Mouse (Mus musculus) kidney, embryonic 16.5 days (tissue): ENCODE data around the gene Dnajc10. TPM values are rescaled to one million over a fixed set of nuclear protein-coding genes. Genes with fewer than 3 reads are reported as not detected.
A peak's percentile ranks its signal among the peaks of the same experiment; 100 is the strongest.

Source experiments
- ATAC-seq: fragments of 200-750 bp; cut with Nextera tagmentation; 2 replicates; pipeline ENCODE4 v1.8.0; 2017; ENCODE audit warnings: moderate TSS enrichment; ENCODE audit not compliant: low FRiP score, low TSS enrichment
- H3K27ac ChIP-seq: fragments of 300-500 bp; sonication (generic); 2 replicates; pipeline ENCODE4 v1.5.1; 2014; ENCODE audit warnings: low read length
- H3K27me3 ChIP-seq: fragments of 300-500 bp; sonication (generic); 2 replicates; pipeline ENCODE4 v1.6.1; 2014; ENCODE audit warnings: low read length, control low read depth, mixed read lengths; ENCODE audit not compliant: insufficient read depth
- H3K36me3 ChIP-seq: fragments of 300-500 bp; sonication (generic); 2 replicates; pipeline ENCODE4 v1.6.1; 2014; ENCODE audit warnings: low read length, control low read depth, mixed read lengths; ENCODE audit not compliant: insufficient read depth
- H3K4me1 ChIP-seq: fragments of 300-500 bp; sonication (generic); 2 replicates; pipeline ENCODE4 v1.6.1; 2014; ENCODE audit warnings: low read length, control low read depth, mixed read lengths; ENCODE audit not compliant: insufficient read depth
- H3K4me2 ChIP-seq: fragments of 300-500 bp; sonication (generic); replicated peaks from 2 replicates; pipeline ENCODE4 v1.6.1; 2014; ENCODE audit warnings: low read depth, low read length
- H3K4me3 ChIP-seq: fragments of 300-500 bp; sonication (generic); 2 replicates; pipeline ENCODE4 v1.5.1; 2014; ENCODE audit warnings: mild to moderate bottlenecking, low read length
- H3K9ac ChIP-seq: fragments of 300-500 bp; sonication (generic); replicated peaks from 2 replicates; pipeline ENCODE4 v1.6.1; 2014; ENCODE audit warnings: low read length
- H3K9me3 ChIP-seq: fragments of 300-500 bp; sonication (generic); 2 replicates; pipeline ENCODE4 v1.6.1; 2016; ENCODE audit warnings: low read length, control low read depth
- WGBS: fragments of 180-500 bp; shearing (Covaris S2); extraction: QIAGEN DNeasy Blood & Tissue Kit; methylation state at CpG from one replicate; pipeline ENCODE4 v1.1.7; 2014; 5-methylcytosine and 5-hydroxymethylcytosine counted together
- polyA plus RNA-seq: library from polyadenylated mRNA; unstranded; fragments of >200 nt; fragmentation: Nextera tagmentation; extraction: Ambion mirVana; gene quantifications from 2 replicates; pipeline ENCODE4 v1.2.1, GENCODE M21; 2015

The Dnajc10 gene
- polyA plus RNA-seq, 1 experiment from 2014 or later = 92.3 TPM

DNA sequence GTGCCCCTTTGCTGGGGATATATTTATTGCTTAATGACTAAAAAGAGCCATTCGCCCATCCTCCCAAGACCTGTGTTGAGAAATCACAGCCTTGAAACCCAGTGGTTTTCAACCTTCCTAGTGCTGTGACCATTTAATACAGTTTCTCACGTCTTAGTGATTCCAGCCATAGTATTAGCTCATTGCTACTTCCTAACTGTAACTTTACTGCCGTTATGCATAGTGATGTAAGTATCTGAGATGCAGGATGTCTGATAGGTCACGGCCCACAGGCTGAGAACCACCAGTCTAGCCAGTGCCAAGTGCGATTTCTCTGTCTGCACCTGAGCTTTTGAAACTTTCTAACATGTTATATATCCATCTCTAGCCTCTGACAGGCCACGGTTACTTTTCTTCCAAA lies 12.0 kb downstream of the Dnajc10 start:
- Histone ChIP-seq H3K4me2 (no peak overlapping the region), H3K9ac (no peak overlapping the region), H3K27ac (no peak overlapping the region), H3K4me3 (no peak overlapping the region), H3K27me3 (no peaks in the 10 kb centered on the region), H3K9me3 (no peaks in the 10 kb centered on the region), H3K4me1 (no peaks in the 10 kb centered on the region), H3K36me3 (peaks cover 39% of the 10 kb centered on the region)
- 90% methylated on average over 6 of the region's 6 CpGs for WGBS
- ATAC-seq = no peak

DNA sequence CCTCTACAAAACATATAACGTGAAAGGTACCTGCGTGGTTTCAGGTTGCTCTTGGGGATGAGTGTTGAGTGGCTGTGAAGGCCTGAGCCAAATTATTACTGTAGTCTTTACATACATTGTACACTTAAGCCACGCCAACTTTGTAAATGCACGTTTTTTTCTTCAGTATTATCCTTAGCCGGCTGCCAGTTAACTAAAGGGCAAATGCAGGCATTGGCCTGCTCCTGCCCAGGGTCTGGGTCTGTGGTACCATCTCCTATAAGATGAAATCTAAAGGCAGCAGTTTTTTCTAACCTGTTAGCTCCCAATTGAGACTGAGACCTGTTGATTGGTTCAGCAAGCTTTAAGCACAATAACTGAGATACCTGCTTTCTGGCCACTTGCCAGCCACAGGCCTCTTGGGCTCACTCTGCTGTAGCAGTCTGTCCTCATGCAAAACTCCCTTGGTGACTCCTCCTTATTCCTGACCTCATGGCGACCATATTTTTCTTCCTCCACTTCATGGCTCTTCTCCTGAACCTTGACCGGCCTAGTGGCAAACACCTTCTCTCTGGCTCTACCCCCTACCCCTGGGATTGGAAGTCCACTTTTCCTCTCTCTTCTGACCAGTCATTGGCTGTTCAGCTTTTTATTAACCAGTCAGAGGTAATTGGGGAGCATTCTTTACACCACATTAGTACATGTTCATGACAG lies 13.8 kb downstream of the Dnajc10 start:
- no peaks in the 10 kb centered on the region for H3K4me1 ChIP-seq
- no peak overlapping the region for H3K27ac ChIP-seq
- WGBS = 92% methylated on average over 7 of the region's 7 CpGs
- no peak overlapping the region for H3K4me2 ChIP-seq
- peaks cover 33% of the 10 kb centered on the region for H3K36me3 ChIP-seq
- no peak overlapping the region for H3K9ac ChIP-seq
- no peak for ATAC-seq
- H3K4me3 ChIP-seq = no peak overlapping the region
- H3K27me3 ChIP-seq = no peaks in the 10 kb centered on the region
- no peaks in the 10 kb centered on the region for H3K9me3 ChIP-seq

DNA sequence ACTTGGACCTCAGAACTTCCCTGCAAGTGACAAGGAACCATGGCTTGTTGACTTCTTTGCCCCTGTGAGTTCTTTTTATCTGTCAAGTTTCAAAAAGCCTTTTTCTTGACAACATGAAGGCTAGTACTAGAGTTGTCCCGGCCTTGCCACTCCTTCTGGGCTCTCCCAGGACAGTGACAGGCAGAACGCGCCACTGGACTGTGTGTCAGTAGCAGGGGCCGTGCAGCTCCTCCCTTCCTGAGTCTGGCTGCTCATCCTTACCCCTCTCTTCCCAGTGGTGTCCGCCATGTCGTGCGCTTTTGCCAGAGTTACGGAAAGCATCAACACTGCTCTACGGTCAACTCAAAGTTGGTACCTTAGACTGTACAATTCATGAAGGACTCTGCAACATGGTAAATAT lies 25.3 kb downstream of the Dnajc10 start:
- H3K9me3 ChIP-seq = no peaks in the 10 kb centered on the region
- H3K9ac ChIP-seq = no peak overlapping the region
- no peaks in the 10 kb centered on the region for H3K4me1 ChIP-seq
- WGBS = 98% methylated on average over 9 of the region's 9 CpGs
- no peak for ATAC-seq
- H3K27ac ChIP-seq = no peak overlapping the region
- H3K27me3 ChIP-seq = no peaks in the 10 kb centered on the region
- H3K4me2 ChIP-seq = no peak overlapping the region
- no peak overlapping the region for H3K4me3 ChIP-seq
- H3K36me3 ChIP-seq = peaks cover 62% of the 10 kb centered on the region

DNA sequence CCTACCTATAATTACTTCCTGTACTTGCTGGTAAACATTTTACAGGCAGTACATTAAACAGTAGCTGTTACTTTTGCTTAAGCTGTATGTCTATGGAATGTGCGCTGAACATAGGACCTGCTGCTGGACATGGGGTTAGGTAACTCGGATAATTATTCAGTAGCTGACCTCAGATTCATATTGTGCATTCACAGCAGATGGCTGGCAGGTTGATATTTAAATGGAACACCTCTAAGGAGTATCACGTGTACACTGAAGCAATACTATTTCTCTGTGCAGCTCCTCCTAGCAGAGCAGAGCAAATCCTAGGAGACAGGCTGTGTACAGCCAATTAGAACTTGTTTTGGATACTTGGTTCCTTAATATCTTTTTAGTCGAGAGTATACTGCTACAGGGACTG lies 39.3 kb downstream of the Dnajc10 start:
- Histone ChIP-seq H3K4me2 (no peak overlapping the region), H3K9ac (no peak overlapping the region), H3K4me1 (no peaks in the 10 kb centered on the region), H3K36me3 (peaks cover 32% of the 10 kb centered on the region), H3K9me3 (no peaks in the 10 kb centered on the region), H3K27me3 (no peaks in the 10 kb centered on the region), H3K27ac (no peak overlapping the region), H3K4me3 (no peak overlapping the region)
- 88% methylated on average over 4 of the region's 4 CpGs for WGBS
- ATAC-seq = peak; percentile 31; the same call in 1 of the 2 replicates

DNA sequence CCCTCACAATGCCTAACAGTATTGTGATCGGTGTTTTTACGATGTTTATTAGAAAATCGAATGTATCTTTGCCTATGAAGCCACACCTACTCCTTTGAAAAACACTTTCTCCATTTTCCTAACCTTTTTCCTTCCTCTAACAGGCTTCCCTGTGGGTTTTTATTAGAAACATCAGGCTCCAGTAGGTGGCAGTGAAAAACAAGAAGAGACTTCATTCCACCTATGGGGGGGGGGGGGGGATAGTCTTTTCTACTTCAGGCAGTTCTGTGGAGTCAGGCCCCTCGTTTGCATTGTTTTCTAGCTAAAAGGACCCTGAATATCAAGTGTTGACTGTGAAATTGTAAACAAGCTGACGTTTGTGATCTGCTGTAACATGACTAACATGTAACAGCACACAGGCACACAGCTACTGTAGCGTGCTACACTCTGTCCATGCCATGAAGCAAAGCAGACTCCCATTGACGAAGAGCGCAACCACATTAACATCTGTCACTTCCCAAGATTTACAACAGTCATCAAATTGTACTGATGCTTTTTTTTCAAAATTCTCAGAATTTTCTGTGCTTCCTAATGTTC lies 41.5 kb downstream of the Dnajc10 start:
- H3K4me2 ChIP-seq = no peak overlapping the region
- H3K27ac ChIP-seq = no peak overlapping the region
- H3K9me3 ChIP-seq = no peaks in the 10 kb centered on the region
- no peak overlapping the region for H3K4me3 ChIP-seq
- no peak overlapping the region for H3K9ac ChIP-seq
- no peak for ATAC-seq
- H3K27me3 ChIP-seq = no peaks in the 10 kb centered on the region
- WGBS = 44% methylated on average over 8 of the region's 8 CpGs
- no peaks in the 10 kb centered on the region for H3K4me1 ChIP-seq
- peaks cover 20% of the 10 kb centered on the region for H3K36me3 ChIP-seq

DNA sequence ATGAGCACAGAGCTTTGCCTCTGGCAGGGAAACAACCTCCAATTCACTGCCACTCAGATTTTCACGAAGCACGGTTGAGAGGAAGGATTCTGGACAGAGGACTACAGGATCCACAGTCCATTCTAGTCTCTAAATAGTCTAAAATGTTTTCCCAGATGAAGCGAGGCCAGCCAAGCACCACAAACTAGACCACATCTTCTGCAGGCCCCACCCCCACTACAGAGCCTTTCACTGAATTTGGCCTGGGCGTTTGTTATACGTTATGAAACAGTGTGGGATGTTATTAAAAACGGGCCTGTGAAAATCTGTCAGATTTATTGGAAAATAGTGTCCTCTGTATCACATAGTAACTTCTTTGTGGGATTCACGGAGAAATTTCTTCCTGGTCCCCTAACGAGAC lies 56.2 kb downstream of the Dnajc10 start:
- Histone ChIP-seq H3K36me3 (no peaks in the 10 kb centered on the region), H3K4me1 (no peaks in the 10 kb centered on the region), H3K9me3 (no peaks in the 10 kb centered on the region), H3K27me3 (no peaks in the 10 kb centered on the region), H3K9ac (no peak overlapping the region), H3K4me3 (no peak overlapping the region), H3K27ac (no peak overlapping the region), H3K4me2 (no peak overlapping the region)
- ATAC-seq = no peak
- WGBS = 76% methylated on average over 8 of the region's 8 CpGs

DNA sequence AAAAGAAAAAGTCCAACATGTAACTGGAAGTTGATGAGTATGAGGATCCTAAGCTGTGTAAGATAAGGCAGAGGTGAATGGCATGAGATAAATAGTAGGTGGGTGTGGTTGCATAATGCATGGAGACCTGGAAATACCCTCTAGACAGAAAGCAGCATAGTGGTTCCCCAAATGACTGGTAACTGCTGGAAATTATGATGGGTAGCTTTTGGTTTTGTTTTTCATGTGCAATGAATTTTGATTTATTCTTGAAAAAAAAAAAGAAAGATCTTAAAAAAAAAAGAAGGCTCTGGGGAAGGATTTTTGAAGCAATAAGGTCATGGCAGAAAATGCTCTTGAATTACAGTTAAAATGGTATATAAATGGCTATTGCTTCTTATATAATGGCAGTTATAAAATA lies 59.6 kb downstream of the Dnajc10 start:
- Histone ChIP-seq H3K27me3 (no peaks in the 10 kb centered on the region), H3K36me3 (no peaks in the 10 kb centered on the region), H3K4me2 (no peak overlapping the region), H3K4me1 (no peaks in the 10 kb centered on the region), H3K4me3 (no peak overlapping the region), H3K27ac (no peak overlapping the region), H3K9ac (no peak overlapping the region), H3K9me3 (peaks cover 2% of the 10 kb centered on the region; the same call in 1 of the 2 replicates)
- ATAC-seq = no peak

DNA sequence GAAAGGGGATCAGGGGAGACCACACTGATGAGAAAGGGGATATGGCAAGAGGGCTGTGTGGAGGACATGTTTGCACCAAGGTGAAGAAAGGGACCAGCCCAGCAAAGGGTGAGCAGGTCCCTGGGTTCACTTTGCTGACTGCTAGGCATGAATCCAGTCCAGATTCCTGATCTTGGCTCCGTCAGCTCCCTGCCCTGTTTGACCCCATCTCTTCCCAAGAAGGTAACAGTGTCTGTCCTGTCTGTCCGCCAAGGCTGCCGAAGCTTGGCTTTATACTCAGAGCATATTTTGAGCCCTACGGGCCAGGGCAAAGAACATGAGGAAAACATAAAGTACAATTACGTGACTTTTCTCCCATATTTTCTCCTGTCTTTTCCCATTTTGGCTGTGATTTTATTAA lies 64.6 kb downstream of the Dnajc10 start:
- no peaks in the 10 kb centered on the region for H3K27me3 ChIP-seq
- no peak overlapping the region for H3K27ac ChIP-seq
- no peak overlapping the region for H3K4me3 ChIP-seq
- H3K4me2 ChIP-seq = no peak overlapping the region
- WGBS = 74% methylated on average over 5 of the region's 5 CpGs
- ATAC-seq = no peak
- no peaks in the 10 kb centered on the region for H3K4me1 ChIP-seq
- no peak overlapping the region for H3K9ac ChIP-seq
- H3K9me3 ChIP-seq = peaks cover 2% of the 10 kb centered on the region; the same call in 1 of the 2 replicates
- no peaks in the 10 kb centered on the region for H3K36me3 ChIP-seq

DNA sequence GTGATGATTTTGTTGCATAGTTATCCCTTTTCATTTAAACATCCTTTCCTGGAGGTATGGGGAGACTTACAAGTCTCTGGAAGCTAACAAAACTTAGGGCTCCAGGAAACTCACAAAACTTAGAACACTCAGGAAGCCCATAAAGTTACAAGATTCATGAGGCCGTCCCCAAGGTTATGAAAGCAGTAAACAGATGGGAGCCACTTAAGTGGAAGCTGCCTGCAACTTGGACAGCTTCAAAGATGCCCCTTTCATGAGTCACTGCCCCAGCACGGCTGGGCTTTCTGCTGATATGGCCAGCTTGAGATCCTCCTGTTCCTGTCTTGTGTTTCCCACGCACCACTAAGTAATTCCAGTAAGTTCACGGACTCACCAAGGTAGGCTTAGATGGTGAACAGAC lies 69.2 kb downstream of the Dnajc10 start:
- Histone ChIP-seq H3K9ac (no peak overlapping the region), H3K4me1 (no peaks in the 10 kb centered on the region), H3K9me3 (no peaks in the 10 kb centered on the region), H3K4me3 (no peak overlapping the region), H3K36me3 (no peaks in the 10 kb centered on the region), H3K4me2 (no peak overlapping the region), H3K27me3 (no peaks in the 10 kb centered on the region), H3K27ac (no peak overlapping the region)
- 17% methylated on average over 4 of the region's 4 CpGs for WGBS
- ATAC-seq = no peak; the same call in 1 of the 2 replicates

DNA sequence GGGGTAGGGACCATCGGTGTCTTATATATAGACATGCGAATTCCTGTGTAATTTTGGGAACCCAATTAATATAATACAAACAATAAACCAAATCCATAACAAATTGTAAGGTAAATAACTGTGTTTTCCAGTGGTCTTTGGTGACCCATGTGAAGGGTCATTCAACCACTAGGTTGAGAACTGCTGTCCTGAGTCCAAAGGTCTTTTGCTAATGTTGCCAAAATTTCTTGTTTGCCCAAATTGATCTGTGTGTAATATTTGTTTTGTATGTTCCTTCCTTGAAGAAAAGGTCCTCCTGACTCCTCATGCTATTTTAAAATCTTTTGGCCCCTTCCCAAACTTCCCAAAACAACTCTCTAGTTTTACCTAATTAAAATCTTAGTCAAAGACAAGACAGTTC lies 71.0 kb downstream of the Dnajc10 start:
- H3K36me3 ChIP-seq = no peaks in the 10 kb centered on the region
- H3K9me3 ChIP-seq = no peaks in the 10 kb centered on the region
- 93% methylated on average over 2 of the region's 2 CpGs for WGBS
- H3K4me2 ChIP-seq = no peak overlapping the region
- ATAC-seq = no peak
- H3K9ac ChIP-seq = no peak overlapping the region
- H3K27ac ChIP-seq = no peak overlapping the region
- no peaks in the 10 kb centered on the region for H3K27me3 ChIP-seq
- H3K4me3 ChIP-seq = no peak overlapping the region
- H3K4me1 ChIP-seq = no peaks in the 10 kb centered on the region
